Mouse (Mus musculus) liver, embryonic 16.5 days (tissue): ENCODE measurements around the gene Plekhm3. TPM values are rescaled to one million over a fixed set of nuclear protein-coding genes. Genes with fewer than 3 reads are reported as not detected.
A peak's percentile ranks its signal among the peaks of the same experiment; 100 is the strongest.

Experiments used
- ATAC-seq: fragments of 200-750 bp; cut with Nextera tagmentation; 2 replicates; pipeline ENCODE4 v1.8.0; 2017; ENCODE audit warnings: low read depth, mild to moderate bottlenecking, moderate number of reproducible peaks, moderate library complexity
- H3K27ac ChIP-seq: fragments of 300-500 bp; sonication (generic); 2 replicates; pipeline ENCODE4 v1.5.1; 2014; ENCODE audit warnings: mild to moderate bottlenecking, low read length
- H3K27me3 ChIP-seq: fragments of 300-500 bp; sonication (generic); 2 replicates; pipeline ENCODE4 v1.6.1; 2014; ENCODE audit warnings: low read depth, low read length, mixed read lengths; ENCODE audit not compliant: control insufficient read depth, insufficient read depth
- H3K36me3 ChIP-seq: fragments of 300-500 bp; sonication (generic); 2 replicates; pipeline ENCODE4 v1.6.1; 2014; ENCODE audit warnings: mild to moderate bottlenecking; ENCODE audit not compliant: control insufficient read depth, insufficient read depth
- H3K4me1 ChIP-seq: fragments of 300-500 bp; sonication (generic); 2 replicates; pipeline ENCODE4 v1.6.1; 2014; ENCODE audit warnings: low read depth, low read length, mixed read lengths; ENCODE audit not compliant: control insufficient read depth
- H3K4me2 ChIP-seq: fragments of 300-500 bp; sonication (generic); 2 replicates; pipeline ENCODE4 v1.6.1; 2014; ENCODE audit warnings: low read depth, low read length, mixed read lengths
- H3K4me3 ChIP-seq: fragments of 300-500 bp; sonication (generic); 2 replicates; pipeline ENCODE4 v1.5.1; 2014; ENCODE audit warnings: low read depth, mild to moderate bottlenecking, low read length
- H3K9ac ChIP-seq: fragments of 300-500 bp; sonication (generic); 2 replicates; pipeline ENCODE4 v1.6.1; 2014; ENCODE audit warnings: low read depth, low read length
- H3K9me3 ChIP-seq: fragments of 300-500 bp; sonication (generic); replicated peaks from 2 replicates; pipeline ENCODE4 v1.6.1; 2016; ENCODE audit warnings: low read length; ENCODE audit not compliant: control insufficient read depth
- WGBS: fragments of 180-500 bp; shearing (Covaris S2); extraction: QIAGEN DNeasy Blood & Tissue Kit; methylation state at CpG from one replicate; pipeline ENCODE4 v1.1.7; 2014; ENCODE audit not compliant: insufficient replicate concordance; 5-methylcytosine and 5-hydroxymethylcytosine counted together
- polyA plus RNA-seq: library from polyadenylated mRNA; unstranded; fragments of >200 nt; fragmentation: Nextera tagmentation; extraction: Ambion mirVana; gene quantifications from 2 replicates; pipeline ENCODE4 v1.2.1, GENCODE M21; 2015

Gene Plekhm3
- polyA plus RNA-seq, 1 experiment from 2014 or later = 2.5 TPM

- no peaks in the 10 kb centered on the region for H3K9me3 ChIP-seq
- no peaks in the 10 kb centered on the region for H3K36me3 ChIP-seq
- no peak for ATAC-seq
- no peak overlapping the region for H3K4me3 ChIP-seq
- peaks cover 16% of the 10 kb centered on the region for H3K4me1 ChIP-seq
- no peak overlapping the region for H3K27ac ChIP-seq
- no peak overlapping the region for H3K4me2 ChIP-seq
- no peak overlapping the region for H3K9ac ChIP-seq
- H3K27me3 ChIP-seq = no peaks in the 10 kb centered on the region
- 71% methylated on average over 11 of the region's 11 CpGs for WGBS
These were observed 162.5 kb downstream of the Plekhm3 start for GRCm38 (mm10) chr1:64794096-64794495.

GRCm38 (mm10) chr1:64793234-64793530 is 163.4 kb downstream of the Plekhm3 start:
- H3K27ac ChIP-seq = peak overlapping the region; percentile 25; the same call in 1 of the 2 replicates
- H3K27me3 ChIP-seq = no peaks in the 10 kb centered on the region
- no peaks in the 10 kb centered on the region for H3K36me3 ChIP-seq
- 68% methylated on average over 4 of the region's 4 CpGs for WGBS
- H3K9ac ChIP-seq = no peak overlapping the region
- H3K4me3 ChIP-seq = no peak overlapping the region
- H3K4me1 ChIP-seq = peaks cover 16% of the 10 kb centered on the region
- H3K9me3 ChIP-seq = no peaks in the 10 kb centered on the region
- no peak overlapping the region for H3K4me2 ChIP-seq
- ATAC-seq = no peak

GRCm38 (mm10) chr1:64792521-64793233 is 163.9 kb downstream of the Plekhm3 start:
- Histone ChIP-seq H3K4me3 (no peak overlapping the region), H3K27ac (peak overlapping the region; percentile 74), H3K9ac (no peak overlapping the region), H3K4me1 (peaks cover 15% of the 10 kb centered on the region), H3K9me3 (no peaks in the 10 kb centered on the region), H3K4me2 (no peak overlapping the region), H3K27me3 (no peaks in the 10 kb centered on the region), H3K36me3 (no peaks in the 10 kb centered on the region)
- peak; percentile 20; the same call in 1 of the 2 replicates for ATAC-seq
- 59% methylated on average over 11 of the region's 11 CpGs for WGBS

- Histone ChIP-seq H3K9me3 (no peaks in the 10 kb centered on the region), H3K9ac (no peak overlapping the region), H3K36me3 (no peaks in the 10 kb centered on the region), H3K4me2 (no peak overlapping the region), H3K27ac (no peak overlapping the region; the same call in 1 of the 2 replicates), H3K4me3 (no peak overlapping the region), H3K27me3 (no peaks in the 10 kb centered on the region), H3K4me1 (peaks cover 10% of the 10 kb centered on the region)
- WGBS = 38% methylated on average over 6 of the region's 6 CpGs
- no peak for ATAC-seq
These were observed 164.8 kb downstream of the Plekhm3 start for GRCm38 (mm10) chr1:64791826-64792225.

- ATAC-seq = no peak
- H3K36me3 ChIP-seq = no peaks in the 10 kb centered on the region
- no peak overlapping the region for H3K9ac ChIP-seq
- no peak overlapping the region for H3K4me2 ChIP-seq
- 46% methylated on average over 9 of the region's 9 CpGs for WGBS
- no peaks in the 10 kb centered on the region for H3K27me3 ChIP-seq
- peaks cover 10% of the 10 kb centered on the region for H3K4me1 ChIP-seq
- H3K27ac ChIP-seq = no peak overlapping the region
- H3K4me3 ChIP-seq = no peak overlapping the region
- no peaks in the 10 kb centered on the region for H3K9me3 ChIP-seq
These were observed 165.5 kb downstream of the Plekhm3 start for GRCm38 (mm10) chr1:64790806-64791790.

GRCm38 (mm10) chr1:64787701-64788515 is 168.7 kb downstream of the Plekhm3 start:
- Histone ChIP-seq H3K9ac (no peak overlapping the region), H3K36me3 (no peaks in the 10 kb centered on the region), H3K9me3 (no peaks in the 10 kb centered on the region), H3K4me3 (no peak overlapping the region), H3K27me3 (no peaks in the 10 kb centered on the region), H3K27ac (peak overlapping the region; percentile 76), H3K4me1 (peaks cover 6% of the 10 kb centered on the region), H3K4me2 (no peak overlapping the region)
- peak; percentile 97 for ATAC-seq
- 53% methylated on average over 6 of the region's 6 CpGs for WGBS

GRCm38 (mm10) chr1:64779863-64780262 is 176.8 kb downstream of the Plekhm3 start:
- WGBS = 70% methylated on average over 12 of the region's 12 CpGs

GRCm38 (mm10) chr1:64779415-64779814 is 177.2 kb downstream of the Plekhm3 start:
- H3K27ac ChIP-seq = no peak overlapping the region
- H3K27me3 ChIP-seq = no peaks in the 10 kb centered on the region

More at GRCm38 (mm10) chr1:64779863-64780262, 176.8 kb downstream of the Plekhm3 start:
- no peaks in the 10 kb centered on the region for H3K36me3 ChIP-seq
- H3K9me3 ChIP-seq = no peaks in the 10 kb centered on the region
- H3K4me3 ChIP-seq = no peak overlapping the region
- ATAC-seq = no peak
- H3K27ac ChIP-seq = no peak overlapping the region
- H3K4me1 ChIP-seq = no peaks in the 10 kb centered on the region
- H3K9ac ChIP-seq = no peak overlapping the region
- H3K27me3 ChIP-seq = no peaks in the 10 kb centered on the region
- H3K4me2 ChIP-seq = no peak overlapping the region

More at GRCm38 (mm10) chr1:64779415-64779814, 177.2 kb downstream of the Plekhm3 start:
- no peak overlapping the region for H3K4me3 ChIP-seq
- no peak for ATAC-seq
- no peaks in the 10 kb centered on the region for H3K36me3 ChIP-seq
- H3K4me2 ChIP-seq = no peak overlapping the region
- 47% methylated on average over 5 of the region's 5 CpGs for WGBS
- H3K9ac ChIP-seq = no peak overlapping the region
- H3K9me3 ChIP-seq = no peaks in the 10 kb centered on the region
- no peaks in the 10 kb centered on the region for H3K4me1 ChIP-seq
